Mouse (Mus musculus) embryonic fibroblast, embryonic 13.5 days (primary cell): Measurements from ENCODE around the gene Galnt4.

Experiments used
- CTCF ChIP-seq: IDR thresholded peaks from 2 replicates; pipeline ENCODE4 v1.5.1; 2011; ENCODE audit warnings: mild to moderate bottlenecking, control low read depth, low read length, moderate library complexity, borderline replicate concordance; ENCODE audit not compliant: insufficient read depth
- POLR2A ChIP-seq: IDR thresholded peaks from 2 replicates; pipeline ENCODE4 v1.6.1; 2011; ENCODE audit warnings: low read depth, mild to moderate bottlenecking, control low read depth, low read length, moderate library complexity

DNA sequence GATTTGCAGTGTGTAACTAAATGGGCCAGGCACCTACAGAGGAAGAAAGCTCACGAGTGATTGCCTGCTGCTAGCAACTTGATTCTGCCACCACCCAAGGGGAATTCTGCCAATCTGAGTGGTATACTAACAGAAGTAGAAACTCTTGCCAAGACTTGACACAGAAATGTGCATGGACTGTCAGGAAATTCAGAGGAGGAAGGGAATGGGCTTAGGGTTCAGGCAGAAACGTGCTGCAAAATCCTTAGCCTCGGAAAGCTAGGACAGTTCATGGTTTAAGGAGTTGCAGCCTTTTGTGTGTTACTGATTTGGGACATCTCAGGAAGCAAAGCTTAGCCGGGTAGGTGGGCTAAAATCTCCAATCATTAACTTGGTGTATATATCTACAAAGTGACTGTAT lies 18.3 kb downstream of the Galnt4 start, which contains the start of gene Phxr2:
- TF ChIP-seq POLR2A = no peak
- no peak for TF ChIP-seq CTCF
